ENCODE assay signal across 7 mouse cellular contexts in the genomic region with DNA sequence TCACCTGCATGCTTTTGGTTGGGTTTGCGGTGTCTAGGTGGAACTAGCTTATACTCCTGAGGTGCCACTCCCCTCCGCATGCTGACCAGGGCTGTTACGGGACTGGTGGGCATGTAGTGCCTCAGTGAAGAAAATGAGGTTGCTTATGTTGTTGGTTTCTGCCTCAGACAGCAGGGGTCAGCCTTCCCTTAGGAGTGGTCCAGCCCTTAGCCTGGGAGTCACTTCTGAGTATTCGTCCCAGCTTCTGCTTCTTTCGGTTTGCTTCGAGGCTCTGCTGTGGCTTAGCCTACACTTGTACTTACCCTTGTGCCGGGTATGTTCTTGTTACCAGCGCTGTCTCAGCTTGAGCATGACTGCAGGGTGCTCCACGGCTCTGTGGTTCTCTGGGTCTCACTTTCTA. TPM values are rescaled to one million over a fixed set of nuclear protein-coding genes. Genes with fewer than 3 reads are reported as not detected.
DNase-seq lines count a peak whose midpoint lies in the region; ATAC-seq and TF ChIP-seq lines count a peak whose summit lies in the region.

No protein-coding gene starts in this region.

- TF ChIP-seq CTCF in lung, postnatal 0 days (IDR thresholded peaks at IDR 0.05) = peak; percentile 76

- no peaks in the 10 kb centered on the region for H3K27me3 ChIP-seq in embryonic facial prominence, embryonic 15.5 days
- H3K27me3 ChIP-seq in lung, postnatal 0 days (replicated peaks; ENCODE audit: insufficient read depth, low read length) = no peaks in the 10 kb centered on the region

- no peaks in the 10 kb centered on the region for H3K4me1 ChIP-seq in embryonic facial prominence, embryonic 15.5 days
- H3K4me1 ChIP-seq in lung, postnatal 0 days (ENCODE audit: insufficient read depth, low read depth, low read length) = no peaks in the 10 kb centered on the region

- H3K27ac ChIP-seq in embryonic facial prominence, embryonic 15.5 days (replicated peaks) = no peak overlapping the region
- H3K27ac ChIP-seq in lung, postnatal 0 days (ENCODE audit: low read length) = no peak overlapping the region

- H3K4me3 ChIP-seq in embryonic facial prominence, embryonic 15.5 days (replicated peaks) = no peak overlapping the region
- H3K4me3 ChIP-seq in lung, postnatal 0 days (ENCODE audit: low read depth, low read length) = no peak overlapping the region

- H3K36me3 ChIP-seq in embryonic facial prominence, embryonic 15.5 days = peaks cover 11% of the 10 kb centered on the region; the same call in 1 of the 2 replicates
- H3K36me3 ChIP-seq in lung, postnatal 0 days (ENCODE audit: insufficient read depth, low read length) = no peaks in the 10 kb centered on the region

- WGBS in embryonic facial prominence, embryonic 15.5 days = 64% methylated on average over 9 of the region's 9 CpGs
- WGBS in lung, postnatal 0 days = 67% methylated on average over 9 of the region's 9 CpGs

- no peak for TF ChIP-seq EP300 in lung, postnatal 0 days (IDR thresholded peaks at IDR 0.05)

- H3K9ac ChIP-seq in embryonic facial prominence, embryonic 15.5 days = no peak overlapping the region
- H3K9ac ChIP-seq in lung, postnatal 0 days (replicated peaks; ENCODE audit: low read depth) = no peak overlapping the region

- peak; percentile 46 for DNase-seq in right cerebral cortex, adult 18-20 months
- no peak for DNase-seq in right cerebral cortex, postnatal 36 days (ENCODE audit: low spot score in 2 of 2)
- DNase-seq in adipocyte (ENCODE audit: low spot score) = peak; percentile 12
- peak; percentile 55 for DNase-seq in lung, postnatal 0 days (ENCODE audit: low spot score)
- peak; percentile 51 for DNase-seq in retina, postnatal 7 days (ENCODE audit: low read depth, low spot score)

- no peaks in the 10 kb centered on the region for H3K9me3 ChIP-seq in embryonic facial prominence, embryonic 15.5 days (replicated peaks)
- H3K9me3 ChIP-seq in lung, postnatal 0 days (ENCODE audit: low read length) = no peaks in the 10 kb centered on the region

- no peak overlapping the region for H3K4me2 ChIP-seq in embryonic facial prominence, embryonic 15.5 days (replicated peaks)
- H3K4me2 ChIP-seq in lung, postnatal 0 days (replicated peaks; ENCODE audit: low read depth, low read length) = no peak overlapping the region

- ATAC-seq in embryonic facial prominence, embryonic 15.5 days (ENCODE audit: insufficient number of reproducible peaks, low FRiP score, low TSS enrichment, low read depth) = peak; percentile 54; the same call in 1 of the 2 replicates
- ATAC-seq in inflammation-experienced regulatory T-cells, adult 6 months = peak; percentile 56
- ATAC-seq in lung, postnatal 0 days = peak; percentile 49

RNA-seq across cellular contexts. Expression of a gene that starts 36.0 kb away (rescaled TPM):
- polyA plus RNA-seq in embryonic facial prominence, embryonic 15.5 days (2015; fragmentation: Nextera tagmentation; extraction: Ambion mirVana) = 12.4 and 12.8 TPM in 2 replicates
- 10 to 100 TPM; 10.6 to 12.5 (median 11.6) TPM for polyA plus RNA-seq in inflammation-experienced regulatory T-cells, adult 6 months (2017; shearing (Covaris generic))
- 11.8 and 13.1 TPM in 2 replicates for polyA plus RNA-seq in lung, postnatal 0 days (2015; fragmentation: Nextera tagmentation; extraction: Ambion mirVana)

Comparison
In these comparisons a context has a peak if more than half of its experiments do, and no peak if none do; other contexts are left out.
1. DNase-seq: peak in right cerebral cortex, adult 18-20 months (single experiment), adipocyte (single experiment), lung, postnatal 0 days (single experiment) and retina, postnatal 7 days (single experiment); none in right cerebral cortex, postnatal 36 days (0 of 2).
2. Peak in every context shown above with its lines, with median percentiles within 50 percentile points of each other: ATAC-seq.